ENCODE assay signal across 18 mouse cellular contexts in genomic region chr11:11777246-11777645, GRCm38 (mm10).
"Had no signal": no experiment of that assay in that cellular context is flagged by ENCODE, and none has a peak within 500 bp of the region (broad histone marks: within the 10 kb centered on the region; RNA-seq: fewer than 3 reads in every experiment).

No protein-coding gene starts in this region.

- H3K27ac ChIP-seq: kidney, embryonic 15.5 days; left cerebral cortex, adult 2 months; limb, embryonic 12.5 days; liver, embryonic 13.5 days; midbrain, embryonic 12.5 days; neural tube, embryonic 12.5 days; stomach, postnatal 0 days had no signal

- H3K4me3 ChIP-seq: kidney, embryonic 15.5 days; left cerebral cortex, adult 2 months; limb, embryonic 12.5 days; liver, embryonic 13.5 days; megakaryocyte, embryonic 14.5 days; midbrain, embryonic 12.5 days; myocyte; neural tube, embryonic 12.5 days had no signal

- H3K36me3 ChIP-seq: kidney, embryonic 15.5 days; limb, embryonic 12.5 days; midbrain, embryonic 12.5 days; neural tube, embryonic 12.5 days had no signal

- H3K4me1 ChIP-seq: kidney, embryonic 15.5 days; limb, embryonic 12.5 days; liver, embryonic 13.5 days; midbrain, embryonic 12.5 days; neural tube, embryonic 12.5 days had no signal

- DNase-seq: kidney, adult 2 months; kidney, postnatal 14 days; liver; liver, embryonic 13.5 days; liver, postnatal 0 days; right cerebral cortex, postnatal 4 days; thymus, adult 18-20 months; thymus, postnatal 14 days had no signal

- ATAC-seq: intestine, embryonic 16.5 days; midbrain, embryonic 16.5 days had no signal

- H3K27me3 ChIP-seq: kidney, embryonic 15.5 days; liver, embryonic 13.5 days; megakaryocyte, embryonic 14.5 days; midbrain, embryonic 12.5 days; neural tube, embryonic 12.5 days had no signal
